Mouse (Mus musculus): ENCODE measurements around the gene Hook2.

Hook2 gene

GRCm38 (mm10) chr8:84973803-84974542 lies 16.4 kb upstream of the Hook2 start:
- DNase-seq = peak; percentile 41 to 65

GRCm38 (mm10) chr8:84974543-84975142 lies 15.8 kb upstream of the Hook2 start:
- no peak for DNase-seq

GRCm38 (mm10) chr8:84975434-84975833 lies 15.0 kb upstream of the Hook2 start:
- DNase-seq = peak; percentile 81 to 84

- peak; percentile 94 to 96 for DNase-seq
Measured at GRCm38 (mm10) chr8:84976031-84976762, 14.2 kb upstream of the Hook2 start.

GRCm38 (mm10) chr8:84976763-84977434 lies 13.5 kb upstream of the Hook2 start:
- peak in 1 of 2 experiments; percentile 22 for DNase-seq

GRCm38 (mm10) chr8:84977435-84978247 lies 12.8 kb upstream of the Hook2 start:
- DNase-seq = peak; percentile 75 to 84

- peak; percentile 91 to 95 for DNase-seq
Measured at GRCm38 (mm10) chr8:84978248-84978940, 12.0 kb upstream of the Hook2 start, which contains the start of gene Junb. Junb (minus strand) TSS chr8:84978718.

- DNase-seq = peak; percentile 93 to 96
Measured at GRCm38 (mm10) chr8:84979599-84980421, 10.6 kb upstream of the Hook2 start.

- DNase-seq = peak; percentile 88 to 94
Measured at GRCm38 (mm10) chr8:84980622-84981358, 9.6 kb upstream of the Hook2 start.

GRCm38 (mm10) chr8:84981644-84982498 lies 8.5 kb upstream of the Hook2 start:
- DNase-seq = peak; percentile 31 to 54

GRCm38 (mm10) chr8:84982499-84983011 lies 7.8 kb upstream of the Hook2 start:
- peak in 1 of 2 experiments; percentile 24 for DNase-seq

GRCm38 (mm10) chr8:84984294-84985048 lies 5.9 kb upstream of the Hook2 start:
- peak; percentile 68 to 77 for DNase-seq

GRCm38 (mm10) chr8:84985049-84985683 lies 5.2 kb upstream of the Hook2 start:
- peak; percentile 47 to 69 for DNase-seq

- DNase-seq = peak; percentile 95 to 97
Measured at GRCm38 (mm10) chr8:84985684-84986378, 4.6 kb upstream of the Hook2 start.

GRCm38 (mm10) chr8:84986379-84986945 lies 3.9 kb upstream of the Hook2 start:
- no peak for DNase-seq

GRCm38 (mm10) chr8:84987388-84987787 lies 3.0 kb upstream of the Hook2 start:
- no peak for DNase-seq
